Mouse (Mus musculus) MEL-GATA-1-ER (cell line): Measurements from ENCODE around the gene Lhfpl4.

Experiments used
- DNase-seq: peaks from one replicate; pipeline ENCODE4 v3.0.0-alpha.2; 2012; ENCODE audit warnings: low read depth; ENCODE audit errors: extremely low read depth

The Lhfpl4 gene

DNA sequence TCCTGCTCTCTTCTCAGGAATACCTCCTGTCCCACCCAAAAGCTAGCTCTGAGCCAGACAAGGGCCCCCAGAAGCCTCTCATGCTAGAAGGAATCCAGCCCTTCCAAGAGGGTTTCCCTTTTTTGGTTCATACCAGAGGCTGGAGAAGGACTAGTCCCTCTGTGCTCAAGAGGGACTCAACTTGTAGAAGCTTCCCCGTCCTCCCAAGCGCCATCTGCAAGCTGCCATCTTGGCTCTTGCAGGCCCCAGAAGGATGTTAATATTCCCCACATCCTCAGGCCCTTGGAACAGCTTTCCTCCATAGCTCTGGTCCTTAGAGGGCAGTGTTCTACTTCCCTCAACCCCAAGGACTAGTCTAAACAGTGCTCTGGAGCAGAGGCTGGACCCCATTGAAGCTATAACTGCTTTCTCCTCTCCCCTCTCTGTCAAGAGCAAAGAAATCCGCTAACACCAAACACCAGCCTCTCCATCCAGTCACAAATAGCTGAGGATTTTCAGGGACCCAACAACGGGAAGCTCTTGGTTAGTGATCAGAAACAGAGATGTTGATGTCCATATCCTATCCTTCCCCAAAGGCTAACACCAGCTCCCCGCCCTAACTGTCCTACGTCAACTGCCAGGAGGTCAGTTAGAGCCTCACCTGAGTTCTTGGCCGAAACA, 26.7 kb downstream of the Lhfpl4 start:
- no peak for DNase-seq

DNA sequence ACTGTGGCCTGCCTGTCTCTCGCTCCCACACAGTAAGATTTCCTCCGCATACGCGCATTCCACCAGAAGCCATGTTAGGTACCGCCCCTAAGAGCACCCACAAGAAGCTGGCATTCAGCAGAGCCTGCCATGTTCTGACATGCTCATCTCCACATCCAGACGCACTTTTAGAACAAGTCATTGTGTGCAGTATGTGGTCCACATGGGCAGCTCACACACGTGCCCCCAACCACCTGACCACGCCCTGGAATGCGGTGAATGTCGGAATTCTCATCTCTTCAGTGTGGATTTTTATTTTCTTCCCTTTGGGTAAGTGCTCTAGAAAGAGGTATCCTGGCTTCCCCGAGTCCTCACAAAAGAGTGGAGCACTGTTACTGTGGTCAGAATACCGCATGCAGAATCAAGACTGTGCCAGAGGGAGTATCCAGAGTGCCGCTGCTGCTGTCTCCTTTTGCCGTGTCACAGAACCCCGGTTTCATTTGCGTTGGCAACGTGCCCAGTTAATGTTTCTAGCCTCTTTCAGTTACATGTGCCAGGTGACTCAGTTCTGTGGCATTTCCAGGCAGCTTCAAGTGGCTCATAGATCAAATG, 28.4 kb downstream of the Lhfpl4 start:
- peak; percentile 25 for DNase-seq

DNA sequence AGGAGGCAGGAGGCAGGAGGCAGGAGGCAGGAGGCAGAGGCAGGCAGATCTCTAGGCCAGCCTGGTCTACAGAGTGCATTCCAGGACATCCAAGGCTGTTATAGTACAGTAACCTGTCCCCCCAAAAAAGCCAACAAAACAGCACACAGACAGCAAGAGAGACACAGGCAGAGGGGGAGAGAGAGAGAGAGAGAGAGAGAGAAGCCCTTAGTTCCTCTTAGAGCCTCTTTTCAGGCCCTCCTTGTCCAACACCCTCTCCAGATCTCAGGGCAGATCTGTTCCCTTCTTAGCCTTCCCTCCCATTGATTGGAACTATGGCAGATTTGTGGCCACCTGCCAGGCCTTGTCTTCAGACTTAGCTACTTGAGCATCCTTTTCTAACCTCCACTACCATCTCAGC, 31.7 kb downstream of the Lhfpl4 start:
- no peak for DNase-seq

DNA sequence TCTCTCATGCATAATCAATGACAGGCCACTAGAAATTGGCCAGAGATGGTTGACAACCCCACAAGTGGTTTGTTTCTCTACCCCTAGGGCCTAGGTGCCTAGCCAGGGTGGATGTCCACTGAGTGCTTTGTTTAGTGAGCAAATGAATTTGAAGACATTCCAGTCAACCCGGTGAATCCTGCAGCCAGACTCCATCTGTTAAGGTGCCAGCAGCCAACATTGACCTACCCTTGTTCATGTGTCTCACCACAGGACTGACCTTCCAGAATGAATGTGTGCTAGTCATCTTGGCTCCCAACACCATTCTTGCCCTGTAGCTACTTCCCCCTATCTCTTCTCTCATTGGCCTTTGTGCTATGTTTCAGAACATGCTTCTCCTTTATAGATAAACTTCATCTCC, 33.2 kb downstream of the Lhfpl4 start:
- DNase-seq, result no peak

DNA sequence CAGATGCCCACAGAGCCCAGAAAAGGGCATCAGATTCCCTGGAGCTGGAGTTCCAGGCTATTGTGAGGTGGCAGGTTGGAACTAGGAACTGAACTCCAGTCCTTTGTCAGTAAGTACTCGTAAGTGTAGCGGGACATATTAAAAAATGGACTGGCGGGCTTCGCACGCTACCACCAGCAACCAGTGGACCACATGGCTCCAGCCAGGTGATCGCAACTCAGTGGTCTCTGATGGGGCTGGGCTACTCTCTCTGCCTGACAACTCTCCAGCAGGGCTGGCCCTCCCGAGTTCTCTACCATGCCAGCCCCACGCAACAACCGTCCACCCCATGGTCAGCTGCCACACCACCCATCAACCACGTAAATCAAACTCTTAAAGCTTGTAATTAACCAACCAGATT, 35.1 kb downstream of the Lhfpl4 start:
- no peak for DNase-seq

DNA sequence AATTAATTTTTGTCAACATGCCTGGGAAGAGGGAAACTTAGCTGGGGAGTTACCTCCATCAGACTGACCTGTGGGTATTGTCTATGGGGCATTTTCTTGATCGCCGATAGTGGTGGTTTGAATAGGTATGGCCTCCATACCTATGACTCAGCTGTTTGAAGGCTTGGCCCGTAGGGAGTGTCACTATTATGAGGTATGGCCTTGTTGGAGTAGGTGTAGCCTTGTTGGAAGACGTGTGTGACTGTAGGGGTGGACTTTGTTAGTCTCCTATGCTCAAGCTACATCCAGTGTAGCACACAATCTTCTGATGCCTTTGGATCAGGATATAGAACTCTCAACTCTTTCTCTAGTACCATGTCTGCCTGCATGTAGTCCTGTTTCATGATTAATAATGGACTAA, 39.1 kb downstream of the Lhfpl4 start:
- no peak for DNase-seq

DNA sequence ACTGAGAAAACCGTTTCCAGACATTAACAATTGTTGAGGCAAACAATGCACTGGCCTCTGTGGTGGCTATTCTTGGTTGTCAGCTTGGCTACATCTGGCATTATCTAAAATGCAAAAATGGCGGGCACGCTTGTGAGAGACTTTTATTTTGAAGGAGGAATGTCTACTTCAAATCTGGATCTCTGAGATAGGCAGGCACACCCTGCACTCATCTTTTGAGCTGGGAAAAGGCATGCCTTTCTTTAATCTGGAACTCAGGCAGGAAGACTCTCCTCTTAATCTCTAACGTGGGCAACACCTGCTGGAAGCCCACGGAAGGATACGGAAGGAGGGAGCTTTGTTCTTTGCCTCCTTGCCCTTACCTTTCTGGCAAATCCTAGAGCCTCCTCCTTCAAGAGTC, 40.3 kb downstream of the Lhfpl4 start:
- no peak for DNase-seq

DNA sequence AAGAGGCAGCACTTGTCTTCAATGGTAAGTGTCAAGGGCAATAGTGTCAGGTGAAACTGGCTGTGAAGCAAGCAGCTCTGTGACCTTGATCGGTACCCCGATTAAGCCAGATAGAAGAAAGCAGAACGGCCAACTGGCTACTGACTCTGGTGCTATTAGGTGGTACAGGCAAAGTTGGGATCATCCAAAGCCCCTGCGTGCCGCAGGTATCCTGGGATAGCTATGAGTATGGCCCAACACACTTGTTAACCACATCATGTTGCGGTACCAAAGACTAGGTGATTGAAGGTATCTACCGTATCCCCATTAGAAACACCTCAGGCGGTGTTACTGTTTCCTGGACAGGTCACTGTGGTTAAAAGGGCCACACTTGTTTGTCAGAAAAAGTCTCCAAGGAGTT, 41.1 kb downstream of the Lhfpl4 start:
- no peak for DNase-seq

DNA sequence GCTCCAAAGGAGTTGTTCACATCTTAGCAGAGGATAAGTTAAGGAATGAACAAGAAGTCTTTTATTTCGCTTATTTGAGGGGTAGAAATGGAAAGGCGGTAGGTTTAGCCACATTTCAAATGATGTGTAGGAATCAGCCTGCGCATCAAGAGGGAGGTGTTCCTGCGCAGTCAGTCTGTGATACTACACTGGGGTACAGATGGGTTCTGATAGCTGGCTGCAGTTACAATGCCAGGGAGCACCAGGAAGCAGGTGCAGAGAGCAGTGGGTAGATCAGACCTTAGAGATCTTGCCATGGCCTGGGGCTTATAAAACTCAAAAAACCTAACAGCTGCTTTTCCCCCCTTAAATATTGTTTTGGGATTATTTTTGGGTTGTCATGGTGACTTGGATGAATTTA, 49.9 kb downstream of the Lhfpl4 start:
- no peak for DNase-seq

DNA sequence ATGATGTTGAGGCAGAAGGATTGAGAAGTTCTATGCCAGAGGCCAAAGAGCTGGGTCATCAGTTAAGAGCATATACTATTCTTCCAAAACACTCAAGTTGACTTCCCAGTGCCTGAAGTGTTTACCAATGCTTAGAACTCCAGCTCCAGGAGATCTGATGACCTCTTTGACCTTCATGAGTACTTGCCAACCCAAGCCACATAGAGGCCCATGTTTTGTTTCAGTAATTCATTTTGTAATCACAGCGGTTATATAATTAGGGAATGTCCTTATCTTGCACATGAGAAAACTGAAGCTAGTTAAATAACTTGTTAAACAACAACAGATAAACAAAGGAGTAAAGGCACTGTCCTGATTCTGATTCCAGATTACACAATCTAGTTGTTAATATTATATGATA, 50.4 kb downstream of the Lhfpl4 start:
- DNase-seq, result no peak

DNA sequence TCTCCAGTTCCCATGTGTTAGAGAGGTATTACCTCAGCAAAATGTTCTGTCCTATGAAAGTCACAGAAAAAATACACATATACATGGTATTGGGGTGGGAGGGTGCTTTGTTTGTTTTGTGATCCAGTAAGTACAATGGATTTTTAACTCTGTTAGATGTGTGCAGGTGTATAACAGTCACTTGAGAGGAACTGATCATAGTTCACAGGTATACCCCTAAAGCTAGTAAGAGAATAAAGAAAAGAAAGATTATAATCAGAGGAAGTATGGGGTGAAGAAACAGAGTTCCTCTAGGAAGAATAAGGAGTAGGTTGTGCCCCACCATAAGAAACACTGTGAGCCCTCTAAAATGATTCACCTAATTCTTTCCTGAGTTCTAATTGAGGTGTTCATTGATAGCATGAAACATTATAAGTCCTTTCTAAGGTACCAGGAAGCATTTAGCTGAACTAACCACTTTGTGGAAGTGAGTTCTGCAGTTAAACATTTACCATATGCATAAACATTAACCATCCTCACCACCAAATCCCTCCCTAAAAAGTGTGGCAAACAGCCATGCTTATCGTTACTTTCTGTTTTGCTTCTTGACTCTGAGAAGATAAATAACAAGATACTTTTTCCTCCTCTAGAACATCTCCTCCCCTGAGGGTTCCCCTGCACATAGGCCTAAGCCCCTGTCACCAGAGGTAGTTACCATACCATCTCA, 53.6 kb downstream of the Lhfpl4 start:
- no peak for DNase-seq

DNA sequence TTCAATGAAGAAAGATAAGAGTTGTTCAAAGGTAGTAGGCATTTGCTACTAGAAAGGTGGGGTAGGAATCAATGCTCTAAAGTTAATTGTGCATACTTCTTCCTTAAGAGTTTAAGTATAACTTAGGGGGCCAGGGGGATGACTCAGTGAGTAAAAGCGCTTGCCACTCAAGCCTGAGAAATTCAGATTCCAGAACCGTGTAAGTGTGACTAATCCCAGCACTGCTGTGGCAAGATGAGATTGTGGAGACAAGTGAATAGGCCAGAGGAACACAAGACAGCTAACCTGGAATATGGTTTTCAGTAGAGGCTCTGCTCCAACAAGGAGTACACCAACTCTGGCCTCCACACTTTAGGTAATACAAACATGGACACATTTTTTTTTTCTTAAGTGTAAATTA, 61.8 kb downstream of the Lhfpl4 start:
- no peak for DNase-seq

DNA sequence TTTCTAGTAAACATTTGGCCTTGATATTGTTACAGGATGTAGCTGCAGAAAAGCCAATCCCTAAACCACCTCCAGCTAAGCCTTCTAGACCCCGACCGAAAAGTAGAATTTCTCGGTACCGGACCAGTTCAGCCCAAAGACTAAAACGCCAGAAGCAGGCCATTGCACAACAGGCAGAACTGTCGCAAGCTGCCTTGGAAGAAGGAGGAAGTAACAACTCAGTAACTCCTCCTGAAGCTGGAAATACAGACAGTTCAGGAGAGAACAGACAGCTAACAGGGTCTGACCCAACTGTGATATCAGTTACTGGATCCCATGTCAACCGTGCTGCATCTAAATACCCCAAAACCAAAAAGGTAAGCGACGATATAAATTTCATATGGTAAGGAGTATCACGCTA, 74.4 kb downstream of the Lhfpl4 start:
- DNase-seq, result no peak
